Mouse (Mus musculus): ENCODE results near the gene Tspan13.

Tspan13 gene

GRCm38 (mm10) chr12:35977633-35978246 is 64.6 kb downstream of the Tspan13 start:
- DNase-seq (ENCODE audit: low spot score) = no peak

- no peak for DNase-seq (ENCODE audit: low spot score)
These were observed 66.4 kb downstream of the Tspan13 start for GRCm38 (mm10) chr12:35975898-35976297.

GRCm38 (mm10) chr12:35966768-35967141 is 75.5 kb downstream of the Tspan13 start:
- no peak for DNase-seq (ENCODE audit: low spot score)

GRCm38 (mm10) chr12:35966098-35966767 is 76.1 kb downstream of the Tspan13 start:
- no peak for DNase-seq (ENCODE audit: low spot score)
